Mouse (Mus musculus) megakaryocyte progenitor cell, adult 5-6 weeks (primary cell): ENCODE measurements at regions not wholly inside any gene's neighbourhood (a gene's known extent, or its start where the extent isn't known, plus 50 kb on each side); places are given as distances from the start of the nearest gene placed in this dataset.

ENCODE experiments used
- ATAC-seq: replicated peaks from 2 replicates; pipeline ENCODE4 v1.8.0; 2016; ENCODE audit warnings: mild to moderate bottlenecking, moderate TSS enrichment, inconsistent platforms; ENCODE audit not compliant: poor library complexity

DNA sequence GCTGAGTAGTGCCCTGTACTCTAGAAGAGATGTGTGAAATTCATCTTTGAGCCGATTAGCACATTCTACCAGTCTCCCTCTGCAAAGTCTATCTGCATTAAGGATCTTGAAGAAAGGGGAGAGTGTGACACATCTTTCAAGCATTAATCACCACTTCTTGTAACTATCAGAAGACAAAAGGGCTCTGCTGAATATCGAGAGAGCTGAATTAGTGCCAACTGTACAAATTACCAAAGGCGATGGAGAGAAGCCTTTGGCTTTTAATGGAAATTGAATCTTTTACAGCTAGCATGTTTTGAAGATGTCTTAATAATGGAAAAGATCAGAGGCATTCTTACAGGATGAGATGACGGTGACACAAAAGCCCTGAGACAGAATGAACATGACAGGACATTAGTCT lies 97.2 kb upstream of the Pam start:
- ATAC-seq: no peak

DNA sequence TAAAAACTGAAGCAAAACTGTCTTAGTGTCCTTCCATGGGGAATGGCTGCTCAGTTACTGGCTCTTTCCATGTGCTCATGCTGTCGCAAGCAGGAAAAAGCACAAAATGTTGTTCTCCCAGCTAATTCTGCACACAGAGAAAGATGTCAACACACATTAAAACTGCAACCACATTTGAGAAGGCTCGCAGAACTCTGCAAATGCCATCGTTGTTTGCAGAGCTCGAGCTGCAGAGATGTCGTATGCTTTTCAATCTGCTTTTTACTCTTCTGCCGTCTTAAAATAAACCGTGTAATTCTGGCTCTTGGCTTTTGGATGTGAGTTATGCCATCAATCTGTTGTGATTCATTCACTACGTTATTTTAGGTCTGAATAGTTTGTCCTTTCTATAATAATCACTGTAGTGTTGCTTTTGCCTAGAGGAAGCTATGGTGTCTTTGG lies 96.6 kb upstream of the Pam start:
- no peak for ATAC-seq

DNA sequence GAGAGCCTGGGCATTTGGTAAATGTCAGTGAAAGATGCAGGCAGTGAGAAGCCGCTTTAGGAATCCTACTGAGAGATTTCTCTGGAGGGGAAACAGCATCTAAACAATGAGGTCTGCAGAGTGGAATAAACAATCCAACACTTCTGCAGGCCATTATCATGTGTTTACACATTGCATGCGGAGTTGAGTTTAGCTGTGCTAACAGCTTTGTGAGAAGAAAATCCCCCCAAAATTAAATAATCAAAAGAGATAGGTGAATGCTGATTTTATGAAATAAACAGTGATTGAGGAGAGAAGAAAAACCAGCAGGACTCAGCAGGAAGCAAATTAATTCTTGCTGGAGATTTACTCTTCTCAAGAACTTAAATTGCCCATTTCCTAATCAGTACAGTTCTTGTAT lies 95.9 kb upstream of the Pam start:
- ATAC-seq: no peak

DNA sequence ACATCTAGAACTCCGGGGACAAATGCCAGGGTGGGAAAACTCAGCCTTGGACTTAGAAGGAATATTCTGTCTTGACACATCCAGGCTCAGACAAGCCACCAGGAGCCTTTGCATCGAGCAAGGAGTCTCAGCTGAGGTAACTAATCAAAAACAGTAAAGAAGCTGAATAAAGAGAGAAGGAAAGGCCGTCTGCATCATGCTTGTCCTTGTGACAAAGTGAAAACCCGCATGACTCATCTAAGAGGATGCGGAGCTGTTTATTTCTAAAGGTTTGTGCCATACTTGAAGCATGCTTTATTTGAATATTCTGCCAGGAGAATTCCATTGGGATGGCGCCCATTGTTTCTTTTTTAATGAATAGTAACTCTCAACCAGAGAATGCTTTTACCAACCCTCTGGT lies 95.3 kb upstream of the Pam start:
- ATAC-seq: no peak

DNA sequence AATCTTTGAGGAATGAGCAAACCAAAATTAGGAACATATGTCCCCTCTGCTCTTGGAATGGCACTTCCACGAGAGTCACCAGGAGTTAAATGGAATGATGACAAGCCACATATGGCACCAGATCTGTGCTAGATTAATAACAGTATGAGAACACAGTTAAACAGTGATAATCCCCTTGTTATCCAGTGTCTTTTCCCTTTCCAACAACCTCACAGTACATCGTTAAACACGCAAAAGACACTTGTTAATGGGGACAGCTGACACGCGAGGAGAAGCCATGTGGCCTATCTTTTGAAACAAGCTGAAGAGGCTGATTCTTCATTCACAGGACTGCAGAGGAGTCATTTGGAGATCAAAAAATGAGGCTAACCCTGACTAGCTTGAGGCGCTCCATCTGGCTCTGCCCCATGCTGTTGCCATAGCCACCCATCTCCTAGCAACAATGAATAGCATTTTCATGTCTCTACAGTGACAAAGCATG lies 94.6 kb upstream of the Pam start:
- no peak for ATAC-seq

DNA sequence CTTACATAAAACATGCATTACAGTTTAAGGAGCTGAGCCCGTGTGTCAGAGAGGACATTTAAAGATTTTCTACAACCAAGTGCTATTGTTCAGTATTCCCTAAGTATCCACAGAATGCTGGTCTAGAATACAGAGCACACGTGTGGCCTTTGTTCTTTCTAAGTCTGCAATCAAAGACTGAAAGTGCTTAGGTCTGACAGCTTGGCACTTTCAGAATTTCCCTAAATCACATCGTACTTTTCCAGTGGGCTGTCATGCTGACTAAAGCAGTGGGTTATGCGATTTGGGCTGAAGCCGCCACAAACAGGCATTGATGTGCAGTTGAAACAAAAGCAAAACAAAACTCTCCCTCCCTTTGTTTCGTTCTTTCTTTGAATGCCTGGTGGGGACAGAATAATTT lies 84.9 kb upstream of the Pam start:
- no peak for ATAC-seq

DNA sequence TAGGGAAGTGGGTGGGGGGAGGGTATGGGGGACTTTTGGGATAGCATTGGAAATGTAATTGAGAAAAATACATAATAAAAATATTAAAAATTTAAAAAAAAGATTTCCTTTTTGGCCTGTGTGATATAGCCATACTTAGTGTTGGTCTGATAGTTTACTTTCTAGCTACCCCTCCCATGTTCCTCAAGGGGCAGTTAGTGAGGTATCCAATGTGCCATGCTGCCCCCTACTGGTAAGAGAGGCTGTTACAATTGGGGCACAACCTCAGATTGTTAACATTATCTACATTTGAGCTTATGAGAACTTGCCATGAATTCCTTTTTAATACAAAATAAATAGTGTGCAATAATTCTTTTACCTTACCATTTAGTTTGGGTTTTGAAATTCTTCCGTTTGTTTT lies 83.6 kb upstream of the Pam start:
- ATAC-seq: peak; percentile 98

DNA sequence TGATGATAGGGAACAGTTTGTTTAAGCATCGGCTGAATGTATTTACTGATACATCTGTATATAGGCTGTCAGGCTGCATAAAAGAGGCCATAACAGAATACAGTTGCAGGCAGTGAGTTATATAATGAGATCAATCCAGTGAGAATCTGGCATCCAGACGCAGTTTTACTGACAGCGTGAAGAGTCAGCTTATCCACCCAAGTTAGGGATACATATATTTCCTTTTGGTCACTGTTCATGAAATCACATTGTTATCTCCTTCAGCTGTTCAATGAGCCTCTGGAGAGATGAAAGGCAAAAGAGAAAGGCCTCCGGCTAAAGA lies 79.3 kb upstream of the Pam start:
- ATAC-seq: no peak

DNA sequence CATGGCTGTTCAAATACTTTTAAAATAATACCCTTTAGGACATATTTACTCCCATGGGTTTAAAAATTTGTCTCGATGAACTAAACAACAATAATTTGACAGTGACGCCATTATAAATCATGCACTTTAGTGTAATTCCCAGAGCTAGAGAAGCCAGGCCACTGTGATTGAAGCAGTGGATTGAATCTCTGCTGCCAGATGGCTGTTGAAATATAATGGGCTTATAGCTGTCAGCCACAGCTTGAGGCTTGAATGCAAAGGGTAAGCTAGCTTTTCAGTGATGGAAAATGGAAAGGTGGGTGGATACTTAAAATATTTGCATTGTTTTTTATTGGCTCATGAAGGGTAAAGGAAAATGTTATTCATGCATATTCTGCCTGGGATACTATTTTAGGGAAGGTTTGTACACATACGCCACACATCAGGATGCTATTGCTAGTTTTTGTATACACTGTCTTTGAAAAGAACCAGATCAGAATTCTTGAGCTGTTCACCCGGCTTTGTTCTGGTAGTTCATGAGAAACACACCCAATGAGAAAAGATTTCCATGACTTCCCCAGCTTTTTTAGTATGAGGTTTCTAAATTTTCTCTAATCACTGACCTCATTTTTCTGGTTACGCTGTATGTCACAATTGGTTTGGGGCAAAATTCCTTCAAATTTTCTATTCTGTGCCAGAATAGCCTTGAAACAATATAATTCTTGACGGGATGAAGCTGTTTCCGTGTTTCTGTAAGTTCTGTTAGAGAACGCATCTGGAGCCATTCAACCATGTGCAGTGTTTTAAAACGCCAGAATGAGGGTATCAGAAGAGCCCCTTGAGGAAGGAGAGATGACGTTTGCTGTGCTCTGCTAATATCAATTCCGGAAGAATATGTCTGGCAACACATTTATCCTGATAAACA lies 78.7 kb upstream of the Pam start:
- ATAC-seq: no peak

DNA sequence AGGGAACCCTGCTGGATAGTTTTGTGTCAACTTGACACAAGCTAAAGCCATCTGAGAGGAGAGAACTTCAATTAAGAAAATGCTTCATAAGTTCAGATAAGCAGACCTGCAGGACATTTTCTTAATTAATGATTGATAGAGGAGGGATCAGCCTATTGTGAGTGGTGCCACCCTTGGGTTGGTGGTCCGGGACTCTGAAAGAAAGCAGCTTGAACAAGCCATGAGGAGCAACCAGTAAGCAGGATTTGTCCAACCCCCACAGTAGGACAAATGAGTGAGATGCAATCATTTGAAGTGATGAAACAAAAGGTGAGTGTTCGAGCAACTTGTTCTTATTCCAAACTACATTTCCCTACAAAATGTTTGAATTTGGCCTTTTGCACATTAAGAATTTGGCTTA lies 78.0 kb upstream of the Pam start:
- ATAC-seq: no peak

DNA sequence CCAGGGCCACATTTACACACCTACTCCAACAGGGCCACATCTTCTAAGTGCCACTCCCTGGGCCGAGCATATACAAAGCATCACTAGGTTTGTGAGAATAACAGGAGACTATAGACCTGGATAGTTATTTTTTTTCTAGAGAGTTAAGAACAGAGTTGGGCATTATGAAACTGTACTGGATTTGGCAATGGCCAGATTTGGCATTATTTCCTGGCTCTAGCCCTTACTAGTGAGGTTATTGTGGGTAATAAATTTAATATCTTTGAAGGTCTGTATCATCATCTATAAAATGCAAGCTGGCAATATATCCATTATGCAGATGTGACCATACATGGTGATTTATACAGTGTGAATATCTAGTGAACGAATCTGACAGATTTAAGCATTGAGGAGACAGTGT lies 75.8 kb upstream of the Pam start:
- ATAC-seq: no peak

DNA sequence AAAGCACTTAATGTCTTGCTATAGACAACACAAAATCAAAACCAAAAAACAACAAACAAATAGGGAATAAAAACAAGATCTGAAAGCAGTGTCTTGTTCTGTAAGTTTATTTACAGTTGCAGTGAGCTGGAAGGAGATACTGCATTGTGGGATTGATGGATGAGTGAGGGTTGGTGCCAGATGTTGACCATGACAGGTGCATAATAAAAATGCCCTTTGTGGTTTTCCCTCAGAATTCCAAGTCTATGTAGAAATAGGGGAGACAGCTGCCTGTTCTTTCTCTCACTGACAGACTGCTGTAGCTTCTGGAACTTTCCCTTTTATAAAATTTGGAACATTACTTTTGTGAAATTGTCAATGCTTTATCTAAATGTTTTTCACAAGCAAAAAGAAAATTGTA lies 73.9 kb upstream of the Pam start:
- no peak for ATAC-seq

DNA sequence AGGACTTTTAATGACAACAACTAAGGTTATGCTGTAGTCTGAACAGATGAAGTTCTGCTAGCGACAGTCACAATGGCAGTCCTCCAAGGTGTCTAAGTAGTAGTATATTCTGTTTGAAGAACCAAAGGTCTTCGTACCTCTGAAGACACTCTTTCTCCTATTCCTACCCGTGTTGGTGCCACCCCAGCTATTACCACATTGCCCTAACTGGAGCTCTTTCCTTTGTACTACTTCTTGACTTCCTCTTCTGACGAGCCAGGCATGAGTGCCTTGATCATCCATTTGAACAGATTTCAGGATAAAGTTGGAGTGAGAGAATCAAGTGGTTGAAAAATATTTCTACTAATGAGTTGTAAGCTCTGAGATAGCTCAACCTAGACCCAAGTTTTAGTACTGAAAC lies 72.4 kb upstream of the Pam start:
- peak; percentile 87 for ATAC-seq

DNA sequence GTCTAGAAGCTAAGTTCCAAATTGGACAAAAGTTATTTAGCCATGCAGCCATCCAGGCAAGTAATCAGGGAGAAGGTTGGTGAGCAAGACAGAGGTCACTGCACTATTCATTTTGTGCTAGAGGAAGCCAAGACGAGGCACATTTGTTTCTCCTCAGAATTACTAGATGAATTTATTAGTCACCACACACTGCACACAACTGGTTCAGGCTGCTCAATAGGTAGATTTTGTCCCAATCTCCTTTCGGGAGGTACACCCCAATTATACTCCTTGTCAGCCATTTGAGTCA lies 67.1 kb upstream of the Pam start:
- ATAC-seq: no peak

DNA sequence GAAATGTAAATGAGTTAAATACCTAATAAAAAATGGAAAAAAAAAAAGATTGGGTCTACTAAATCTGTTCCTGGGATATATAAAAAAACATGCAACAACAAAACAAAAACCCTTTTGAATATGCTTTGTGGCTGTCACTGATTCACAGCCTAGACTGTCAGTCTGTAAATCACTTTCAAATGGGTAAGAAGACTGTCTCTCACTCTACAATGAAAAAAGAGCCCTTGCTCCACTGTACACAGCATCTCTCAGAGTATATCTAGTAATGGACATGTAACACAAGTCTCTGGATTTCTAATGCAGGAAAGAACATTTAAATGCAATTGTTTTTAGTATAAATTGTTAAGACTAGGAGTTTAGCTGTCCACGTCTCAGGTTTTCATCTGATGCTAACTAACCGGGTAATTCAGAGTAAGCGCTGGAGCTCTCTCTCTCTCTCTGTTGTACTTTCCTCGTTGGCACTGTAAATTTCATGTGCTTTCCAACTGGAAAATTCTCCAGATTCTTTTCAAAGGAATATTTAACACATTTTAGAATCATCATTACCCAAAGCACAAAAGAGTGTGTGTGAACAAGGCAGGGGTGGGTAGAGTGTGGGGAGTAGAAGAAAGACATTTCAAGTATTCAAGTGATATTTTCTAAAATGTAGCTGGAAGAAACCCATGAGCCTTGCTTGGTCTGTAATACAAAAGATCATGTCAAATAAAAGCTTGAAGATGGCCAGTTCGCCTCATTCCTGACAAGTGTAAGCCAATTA lies 66.6 kb upstream of the Pam start:
- no peak for ATAC-seq

DNA sequence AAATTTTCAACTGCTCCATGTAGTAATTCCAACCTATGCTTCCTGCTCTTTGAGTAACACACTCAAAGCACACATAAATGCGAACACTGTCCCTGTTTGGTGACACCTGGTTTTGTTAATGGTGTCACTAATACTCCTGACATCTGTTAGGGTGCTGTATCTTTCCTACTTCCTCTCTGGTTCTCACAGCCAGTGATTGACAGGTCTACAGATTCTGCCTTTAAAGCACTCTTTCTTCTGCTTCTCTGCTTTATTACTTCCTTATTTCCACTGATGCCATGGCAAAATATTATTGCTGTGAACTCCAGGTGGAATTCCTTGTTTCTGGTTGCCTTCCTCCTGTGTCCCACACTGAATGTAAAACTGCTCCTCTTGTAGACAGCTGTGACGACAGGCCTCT lies 63.5 kb upstream of the Pam start:
- peak; percentile 83 for ATAC-seq

DNA sequence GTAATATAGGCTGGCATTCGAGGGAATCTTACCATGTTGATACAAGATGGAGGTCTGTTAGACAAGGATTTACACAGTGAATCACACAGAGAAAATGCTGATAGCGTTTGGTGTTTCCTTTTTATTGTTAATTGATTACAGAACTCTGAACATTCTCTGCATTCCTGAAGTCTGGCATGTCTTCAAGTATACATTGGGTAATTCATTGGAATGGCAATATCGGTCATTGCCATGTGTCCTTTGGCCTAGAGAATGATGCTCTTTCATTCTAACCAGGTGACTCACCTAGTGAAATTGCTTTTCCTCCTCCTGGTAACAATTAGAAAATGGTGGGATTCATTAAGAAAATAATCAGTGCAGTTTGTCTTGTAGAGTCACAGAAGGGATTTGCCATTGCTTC lies 51.9 kb upstream of the Pam start:
- ATAC-seq: no peak
